Mouse (Mus musculus) kidney, postnatal 0 days (tissue): ENCODE data around the gene Olfr749. TPM values are rescaled to one million over a fixed set of nuclear protein-coding genes. Genes with fewer than 3 reads are reported as not detected.

ENCODE experiments used
- ATAC-seq: fragments of 200-750 bp; cut with Nextera tagmentation; replicated peaks from 2 replicates; pipeline ENCODE4 v1.8.0; 2017; ENCODE audit warnings: low read depth, moderate number of reproducible peaks, moderate TSS enrichment, moderate library complexity; ENCODE audit not compliant: low FRiP score
- DNase-seq: peaks from one replicate; pipeline ENCODE4 v3.0.0-alpha.2; 2016; ENCODE audit warnings: low spot score
- H3K27ac ChIP-seq: fragments of 300-500 bp; sonication (generic); 2 replicates; pipeline ENCODE4 v1.5.1; 2014; ENCODE audit warnings: mild to moderate bottlenecking
- H3K27me3 ChIP-seq: fragments of 300-500 bp; sonication (generic); 2 replicates; pipeline ENCODE4 v1.6.1; 2014; ENCODE audit warnings: low read length, mixed read lengths; ENCODE audit not compliant: insufficient read depth
- H3K36me3 ChIP-seq: fragments of 300-500 bp; sonication (generic); 2 replicates; pipeline ENCODE4 v1.6.1; 2014; ENCODE audit warnings: low read length, mixed read lengths; ENCODE audit not compliant: insufficient read depth
- H3K4me1 ChIP-seq: fragments of 300-500 bp; sonication (generic); replicated peaks from 2 replicates; pipeline ENCODE4 v1.6.1; 2014; ENCODE audit warnings: antibody characterized with exemption, low read length, mixed read lengths; ENCODE audit not compliant: insufficient read depth
- H3K4me2 ChIP-seq: fragments of 300-500 bp; sonication (generic); 2 replicates; pipeline ENCODE4 v1.6.1; 2014; ENCODE audit warnings: mild to moderate bottlenecking, low read length, moderate library complexity, mixed read lengths
- H3K4me3 ChIP-seq: fragments of 300-500 bp; sonication (generic); replicated peaks from 2 replicates; pipeline ENCODE4 v1.5.1; 2014; ENCODE audit warnings: low read depth, low read length
- H3K9ac ChIP-seq: fragments of 300-500 bp; sonication (generic); 2 replicates; pipeline ENCODE4 v1.6.1; 2014; ENCODE audit warnings: low read depth, low read length
- H3K9me3 ChIP-seq: fragments of 300-500 bp; sonication (generic); replicated peaks from 2 replicates; pipeline ENCODE4 v1.6.1; 2016; ENCODE audit warnings: low read length, inconsistent platforms, mixed read lengths
- CTCF ChIP-seq: IDR thresholded peaks from 2 replicates; pipeline ENCODE4 v1.5.1; 2016; ENCODE audit warnings: antibody characterized with exemption, low read depth, mild to moderate bottlenecking, moderate library complexity
- WGBS: fragments of 180-500 bp; shearing (Covaris S2); extraction: QIAGEN DNeasy Blood & Tissue Kit; methylation state at CpG from one replicate; pipeline ENCODE4 v1.1.7; 2014; 5-methylcytosine and 5-hydroxymethylcytosine counted together
- polyA plus RNA-seq: library from polyadenylated mRNA; unstranded; fragments of >200 nt; fragmentation: Nextera tagmentation; extraction: Ambion mirVana; gene quantifications from 2 replicates; pipeline ENCODE4 v1.2.1, GENCODE M21; 2015

Gene Olfr749
- not detected in 2 replicates for polyA plus RNA-seq

DNA sequence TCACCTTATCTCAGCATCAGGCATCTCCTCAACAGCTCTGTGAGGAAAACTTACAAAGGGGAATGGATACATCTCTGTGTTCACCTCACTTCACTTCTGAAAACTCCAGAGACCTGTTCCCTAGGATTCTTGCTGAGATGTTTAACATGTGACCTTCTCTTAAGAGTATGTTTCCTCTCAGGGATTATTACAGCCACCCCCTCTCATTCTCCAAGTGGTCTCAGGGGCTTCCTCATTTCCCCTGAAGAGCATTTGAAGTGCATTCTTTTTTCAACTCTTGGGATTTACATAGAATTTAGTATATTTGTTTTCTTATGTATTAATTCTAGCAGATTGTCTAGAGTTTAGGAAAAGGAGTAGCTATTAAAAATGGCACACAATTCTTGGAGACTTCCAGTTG, at the start of gene Olfr749:
Olfr749 (minus strand) TSS at position 101 of the 400 bp plus-strand sequence.
- no peak within 1 kb of the TSS for H3K4me2 ChIP-seq
- ATAC-seq = no peak
- H3K4me3 ChIP-seq = no peak within 1 kb of the TSS
- no peak for DNase-seq
- no peak within 1 kb of the TSS for H3K9ac ChIP-seq
- no peaks in the 10 kb centered on the region for H3K27me3 ChIP-seq
- no peak for TF ChIP-seq CTCF
- H3K27ac ChIP-seq = no peak within 1 kb of the TSS
- no peaks in the 10 kb centered on the region for H3K36me3 ChIP-seq
- no peaks in the 10 kb centered on the region for H3K4me1 ChIP-seq
- H3K9me3 ChIP-seq = no peaks in the 10 kb centered on the region

DNA sequence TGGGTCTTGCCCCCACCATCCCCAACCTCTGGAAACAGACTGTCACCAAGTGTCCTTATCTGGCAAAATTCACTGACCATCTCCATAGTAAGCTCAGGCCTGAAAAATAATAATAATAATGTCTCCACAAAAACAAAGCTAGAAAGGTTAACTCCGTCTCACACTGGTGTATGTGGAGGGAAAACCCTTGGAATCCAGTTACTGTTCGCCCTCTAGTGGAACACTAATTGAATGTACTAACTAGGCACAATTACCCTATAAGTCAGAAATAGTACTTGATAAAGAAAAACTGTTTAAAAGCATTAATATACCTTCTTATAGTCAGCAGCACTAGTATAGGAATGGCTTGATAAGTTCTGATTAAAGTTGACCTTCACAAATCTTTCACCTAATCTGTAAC, 43.3 kb upstream of the Olfr749 start:
- no peaks in the 10 kb centered on the region for H3K9me3 ChIP-seq
- H3K27ac ChIP-seq = no peak overlapping the region
- H3K4me3 ChIP-seq = no peak overlapping the region
- H3K4me2 ChIP-seq = no peak overlapping the region
- no peaks in the 10 kb centered on the region for H3K27me3 ChIP-seq
- no peak for ATAC-seq
- DNase-seq = peak; percentile 67
- 17% methylated on average over 2 of the region's 2 CpGs for WGBS
- TF ChIP-seq CTCF = peak; percentile 67
- no peaks in the 10 kb centered on the region for H3K4me1 ChIP-seq
- no peak overlapping the region for H3K9ac ChIP-seq
- no peaks in the 10 kb centered on the region for H3K36me3 ChIP-seq

DNA sequence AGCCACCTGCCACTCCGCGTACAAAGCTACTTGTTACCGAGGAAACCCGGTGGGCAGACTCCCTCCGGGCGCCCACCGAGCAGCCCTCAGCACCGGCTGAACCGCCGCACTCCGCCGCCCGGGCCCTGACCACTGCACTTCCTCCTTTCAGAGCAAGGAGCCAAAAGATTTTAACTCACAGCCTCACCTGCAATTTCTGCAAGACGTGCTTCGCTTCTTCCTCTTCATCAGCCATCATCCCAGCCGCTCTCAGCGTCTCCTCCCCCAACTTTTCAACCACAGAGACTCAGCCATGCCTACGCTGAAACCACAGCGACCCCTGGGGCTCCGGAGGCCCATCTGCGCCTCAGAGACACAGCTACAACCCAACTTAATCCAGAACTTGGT, 40.4 kb upstream of the Olfr749 start, which contains the start of gene Ttc5:
Ttc5 (minus strand) TSS at position 269 of the 387 bp plus-strand sequence.
- H3K36me3 ChIP-seq = peaks cover 10% of the 10 kb centered on the region; the same call in 1 of the 2 replicates
- DNase-seq (peak; percentile 91), ATAC-seq (peak; percentile 88)
- no peaks in the 10 kb centered on the region for H3K4me1 ChIP-seq
- H3K27me3 ChIP-seq = no peaks in the 10 kb centered on the region
- WGBS = under 1% methylated on average over 21 of the region's 21 CpGs
- peak within 1 kb of the TSS; percentile 84 for H3K27ac ChIP-seq
- peak within 1 kb of the TSS; percentile 64 for H3K4me2 ChIP-seq
- peak within 1 kb of the TSS; percentile 78 for H3K9ac ChIP-seq
- peak; percentile 88 for TF ChIP-seq CTCF
- H3K9me3 ChIP-seq = no peaks in the 10 kb centered on the region
- peak within 1 kb of the TSS; percentile 72 for H3K4me3 ChIP-seq

DNA sequence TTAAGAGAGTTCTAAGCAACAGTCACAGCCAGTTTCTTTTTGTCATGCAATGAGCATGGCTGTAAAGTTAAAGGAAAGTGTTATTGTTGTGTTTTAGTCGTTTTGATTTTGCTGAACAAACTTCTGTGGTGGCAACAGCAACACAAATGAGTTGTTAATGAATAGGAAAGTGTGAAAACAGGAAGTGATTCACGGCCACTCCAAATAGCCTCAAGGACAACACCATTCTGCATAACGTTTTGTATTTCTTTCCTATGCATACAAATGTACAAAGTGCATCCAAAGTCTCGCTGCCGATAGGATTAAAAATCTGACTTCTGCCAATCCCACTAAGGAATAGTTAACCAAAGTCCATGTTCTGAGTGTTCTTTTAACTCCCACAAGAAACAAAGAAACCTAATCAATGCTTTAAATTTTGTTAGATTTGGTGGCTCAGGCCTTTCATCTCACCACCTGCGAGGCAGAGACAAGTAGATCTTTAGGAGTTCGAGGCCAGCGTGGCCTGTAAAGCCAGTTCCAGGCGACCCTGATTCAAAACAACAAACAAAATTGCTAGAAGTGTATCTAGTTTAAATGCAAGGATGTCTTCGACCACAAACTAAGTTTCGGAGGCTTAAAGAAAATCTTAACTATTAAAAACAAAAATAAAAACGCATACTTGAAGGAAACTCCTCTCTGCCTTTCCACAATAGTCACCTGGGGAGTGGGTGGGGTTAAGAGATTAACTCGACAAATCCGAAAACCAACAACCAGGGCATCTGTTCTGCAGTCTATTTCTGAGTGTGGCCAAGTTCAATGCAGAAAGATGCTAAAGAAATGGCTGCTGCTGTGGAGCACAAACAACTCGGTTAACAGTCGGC, 39.7 kb upstream of the Olfr749 start:
- no peak for TF ChIP-seq CTCF
- H3K36me3 ChIP-seq = peaks cover 11% of the 10 kb centered on the region; the same call in 1 of the 2 replicates
- no peaks in the 10 kb centered on the region for H3K27me3 ChIP-seq
- peak overlapping the region; percentile 64 for H3K4me2 ChIP-seq
- peak overlapping the region; percentile 84 for H3K27ac ChIP-seq
- no peaks in the 10 kb centered on the region for H3K4me1 ChIP-seq
- H3K9me3 ChIP-seq = no peaks in the 10 kb centered on the region
- H3K9ac ChIP-seq = peak overlapping the region; percentile 78
- 23% methylated on average over 16 of the region's 16 CpGs for WGBS
- DNase-seq = no peak
- ATAC-seq = no peak
- H3K4me3 ChIP-seq = peak overlapping the region; percentile 72

DNA sequence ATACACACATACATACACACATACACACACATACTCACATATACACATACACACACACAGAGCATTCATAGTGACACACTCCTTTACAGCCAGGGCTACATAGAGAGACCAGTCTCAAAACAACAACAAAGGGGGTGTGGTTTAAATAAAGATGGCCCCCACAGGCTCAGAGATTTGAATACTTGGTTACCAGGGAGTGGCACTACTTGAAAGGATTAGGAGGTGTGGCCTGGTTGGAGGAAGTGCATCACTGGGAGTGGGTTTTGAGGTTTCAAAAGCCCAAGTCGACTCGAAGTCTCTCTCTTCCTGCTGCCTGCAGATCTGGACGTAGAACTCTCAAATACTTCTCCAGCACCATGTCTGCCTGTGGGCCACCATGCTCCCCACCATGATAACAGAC, 37.3 kb upstream of the Olfr749 start:
- H3K36me3 ChIP-seq = peaks cover 20% of the 10 kb centered on the region; the same call in 1 of the 2 replicates
- DNase-seq = no peak
- 94% methylated on average over 3 of the region's 3 CpGs for WGBS

DNA sequence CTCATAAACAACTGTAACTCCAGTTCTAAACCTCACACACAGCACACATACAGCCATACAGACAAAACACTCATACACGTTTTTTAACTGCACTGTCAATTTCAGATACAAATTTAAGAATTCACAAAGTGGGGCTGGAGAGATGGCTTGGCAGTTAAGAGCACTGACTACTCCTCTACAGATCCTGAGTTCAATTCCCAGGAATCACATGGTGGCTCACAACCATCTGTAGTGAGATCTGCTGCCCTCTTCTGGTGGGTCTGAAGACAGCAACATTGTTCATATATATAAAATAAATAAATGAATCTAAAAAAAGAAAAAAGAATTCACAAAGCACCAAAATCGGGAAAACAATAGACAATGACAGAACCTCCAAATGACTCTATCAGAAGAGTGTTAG, 26.4 kb upstream of the Olfr749 start:
- H3K4me1 ChIP-seq = no peaks in the 10 kb centered on the region
- H3K9me3 ChIP-seq = no peaks in the 10 kb centered on the region
- 85% methylated on average over 2 of the region's 2 CpGs for WGBS
- DNase-seq (no peak), ATAC-seq (no peak)
- no peak overlapping the region for H3K4me2 ChIP-seq
- no peaks in the 10 kb centered on the region for H3K27me3 ChIP-seq
- peaks cover 55% of the 10 kb centered on the region for H3K36me3 ChIP-seq
- no peak overlapping the region for H3K9ac ChIP-seq
- no peak overlapping the region for H3K27ac ChIP-seq
- no peak overlapping the region for H3K4me3 ChIP-seq
- peak; percentile 47 for TF ChIP-seq CTCF

More for the DNA sequence above, 37.3 kb upstream of the Olfr749 start:
- Histone ChIP-seq H3K4me1 (no peaks in the 10 kb centered on the region), H3K4me2 (no peak overlapping the region), H3K9me3 (no peaks in the 10 kb centered on the region), H3K27me3 (no peaks in the 10 kb centered on the region), H3K27ac (no peak overlapping the region), H3K9ac (no peak overlapping the region), H3K4me3 (no peak overlapping the region)
- no peak for TF ChIP-seq CTCF
- no peak for ATAC-seq
